Mouse (Mus musculus) WW6 (cell line): Measurements from ENCODE around the gene Wbp2.
"Not testable (repeated sequence)": the region's sequence is repeated elsewhere in the genome, so short reads cannot be mapped to it uniquely, and the experiment has no call there.

Experiments used
- DNase-seq: peaks from one replicate; pipeline ENCODE4 v3.0.0-alpha.2; 2013; ENCODE audit warnings: low read depth, low spot score

Wbp2 gene

GRCm38 (mm10) chr11:116086258-116087193, at the start of gene Wbp2:
Gene Wbp2, minus strand, starts transcription at chr11:116086995.
- peak; percentile 100 for DNase-seq

GRCm38 (mm10) chr11:116134171-116134570, 47.4 kb upstream of the Wbp2 start:
- DNase-seq, result no peak

- DNase-seq, result no peak
Observed at GRCm38 (mm10) chr11:116133497-116133896, 46.7 kb upstream of the Wbp2 start.

GRCm38 (mm10) chr11:116132366-116133333, 45.9 kb upstream of the Wbp2 start:
- no peak for DNase-seq

- no peak for DNase-seq
Observed at GRCm38 (mm10) chr11:116131349-116132170, 44.8 kb upstream of the Wbp2 start.

DNA sequence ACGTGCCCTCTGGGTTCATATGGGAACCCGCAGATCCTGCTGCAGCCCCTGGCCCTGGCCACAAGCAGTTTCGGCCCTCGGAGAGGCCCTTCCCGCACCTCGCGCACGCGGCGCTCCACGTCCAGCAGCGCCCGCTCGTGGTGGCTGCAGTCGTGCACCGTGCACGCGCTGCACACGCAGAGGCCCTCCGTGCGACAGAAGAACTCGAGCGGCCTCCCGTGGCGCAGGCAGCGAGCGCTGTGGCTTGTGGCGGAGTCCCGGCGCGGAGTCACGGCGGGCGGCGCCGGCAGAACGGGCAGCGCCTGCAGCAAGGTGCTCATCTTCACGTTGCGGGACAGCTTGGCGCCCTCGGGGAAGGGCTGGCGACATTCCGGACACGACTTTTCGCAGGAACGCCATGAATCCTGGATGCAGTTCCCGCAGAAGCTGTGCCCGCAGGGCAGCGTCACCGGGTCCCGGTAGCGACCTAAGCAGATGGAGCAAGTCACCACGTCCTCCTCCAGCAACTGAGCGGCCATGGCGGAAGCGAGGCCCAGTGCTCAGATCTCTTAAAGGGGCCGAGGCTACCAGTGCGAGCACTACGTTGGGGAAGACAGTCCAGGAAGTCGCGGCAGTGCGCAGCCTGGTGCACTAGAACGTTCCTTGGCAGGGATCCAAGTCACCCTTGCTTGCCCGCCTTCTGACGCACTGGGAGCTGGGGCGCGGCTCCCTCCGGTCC, 43.9 kb upstream of the Wbp2 start, which contains the start of gene Trim65:
Gene Trim65 (minus strand): TSS at position 641 of the 718 bp plus-strand sequence.
- DNase-seq, result no peak

DNA sequence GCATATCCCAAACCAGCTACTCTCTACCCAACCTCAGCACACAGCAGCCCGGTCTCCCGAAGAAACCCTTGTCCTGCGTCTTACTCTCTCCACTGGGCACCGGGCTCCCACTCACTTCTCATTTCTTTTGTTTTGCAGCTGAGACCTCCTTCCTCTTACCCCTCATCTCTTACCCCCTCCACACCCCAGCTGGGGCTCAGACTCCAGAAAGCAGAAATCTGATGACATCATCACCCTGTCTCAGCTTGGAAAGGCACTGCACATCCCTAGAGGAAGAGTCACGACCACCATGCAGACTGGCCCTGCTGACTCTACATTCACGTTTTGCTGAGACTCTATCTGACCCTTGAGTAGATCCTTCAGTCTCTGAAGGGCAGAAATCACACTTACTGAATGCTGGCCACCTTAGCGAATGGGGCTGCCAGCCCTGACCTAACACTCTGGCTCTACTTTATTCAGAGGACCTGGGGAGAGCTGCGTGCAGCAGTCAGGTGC, 43.2 kb upstream of the Wbp2 start:
- no peak for DNase-seq

GRCm38 (mm10) chr11:116129091-116129790, 42.4 kb upstream of the Wbp2 start:
- no peak for DNase-seq

DNA sequence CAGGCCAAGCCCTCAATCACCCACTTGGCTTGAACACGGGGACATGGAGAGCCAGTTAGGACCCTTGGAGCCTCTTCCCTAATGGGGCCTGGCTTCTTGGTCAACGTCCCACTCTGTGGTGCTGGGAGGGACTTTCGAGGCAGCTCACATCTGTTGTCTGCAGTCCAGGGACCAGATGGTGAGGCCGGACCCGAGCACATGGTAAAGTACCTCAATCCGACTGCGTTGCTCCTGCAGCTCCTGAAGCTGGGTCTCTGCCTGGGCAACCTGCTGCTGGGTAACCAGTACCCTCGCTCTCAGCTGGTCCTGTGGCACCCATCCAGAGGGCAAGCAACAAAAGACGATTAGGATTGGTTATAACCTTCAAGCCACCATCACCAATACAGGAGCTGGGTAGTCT, 41.2 kb upstream of the Wbp2 start:
- no peak for DNase-seq

DNA sequence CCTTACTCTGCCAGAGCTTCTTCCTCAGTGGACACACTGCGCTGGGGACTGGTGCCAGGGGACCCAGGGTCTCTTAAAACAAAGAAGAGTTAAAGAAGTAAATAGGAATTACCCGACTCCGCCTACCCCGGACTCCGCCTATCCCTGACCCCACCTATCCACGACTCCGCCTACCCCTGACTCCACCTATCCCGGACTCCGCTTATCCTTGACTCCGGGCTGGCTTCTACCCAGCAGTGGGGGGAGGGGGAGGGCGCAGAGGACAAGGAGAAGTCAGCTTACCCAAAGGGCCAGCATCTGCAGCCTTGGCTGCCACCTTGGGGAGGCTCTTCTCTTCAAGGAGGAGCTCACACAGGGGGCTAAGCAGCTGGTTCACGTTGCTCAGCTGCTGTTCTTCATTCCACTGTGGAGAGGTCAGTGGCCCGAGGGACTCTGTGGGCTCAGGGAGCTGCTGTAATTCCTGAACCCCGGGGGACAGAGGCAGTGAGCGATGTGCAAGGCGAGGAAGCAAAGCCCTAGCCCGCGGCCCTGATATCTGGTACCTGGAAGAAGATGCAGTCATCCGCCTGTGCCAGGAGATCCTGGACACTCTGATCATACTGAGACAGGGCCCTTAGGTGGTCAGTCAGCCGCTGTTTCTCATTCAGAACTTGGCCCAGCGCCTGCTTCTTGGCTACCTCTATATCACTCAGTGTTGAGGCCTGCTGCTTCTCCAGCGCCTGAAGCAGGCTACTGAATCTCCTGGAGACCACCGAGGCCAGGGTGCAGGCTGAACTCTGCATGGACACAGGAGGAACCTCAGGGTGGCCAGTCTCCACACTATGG, 40.6 kb upstream of the Wbp2 start, which contains the start of gene Trim47:
Gene Trim47 (minus strand): TSS at position 55 of the 825 bp plus-strand sequence.
- DNase-seq, result no peak

GRCm38 (mm10) chr11:116126261-116126660, 39.5 kb upstream of the Wbp2 start:
- no peak for DNase-seq

DNA sequence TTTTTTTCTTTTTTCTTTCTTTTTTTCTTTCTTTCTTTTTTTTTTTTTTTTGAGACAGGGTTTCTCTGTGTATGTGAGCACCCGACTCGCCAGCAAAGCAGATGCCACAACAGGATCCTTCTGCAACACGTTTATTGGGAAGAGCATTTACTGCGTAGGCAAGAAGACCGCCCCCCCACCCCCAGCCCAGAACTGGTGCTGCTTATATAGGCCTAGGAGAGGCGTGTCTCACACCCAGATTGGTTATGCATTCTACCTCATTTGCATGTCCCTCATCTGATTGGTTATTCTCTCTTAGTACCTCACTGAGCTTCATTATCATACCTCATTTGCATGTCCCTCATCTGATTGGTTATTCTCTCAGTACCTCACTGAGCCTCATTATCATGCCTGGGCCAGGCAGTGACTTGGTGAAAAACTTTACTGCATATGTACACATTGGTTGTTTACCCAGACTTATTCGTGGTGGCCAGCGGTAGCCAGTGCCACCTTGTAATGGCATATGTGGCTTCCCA, 35.0 kb upstream of the Wbp2 start:
- not testable (repeated sequence) for DNase-seq

DNA sequence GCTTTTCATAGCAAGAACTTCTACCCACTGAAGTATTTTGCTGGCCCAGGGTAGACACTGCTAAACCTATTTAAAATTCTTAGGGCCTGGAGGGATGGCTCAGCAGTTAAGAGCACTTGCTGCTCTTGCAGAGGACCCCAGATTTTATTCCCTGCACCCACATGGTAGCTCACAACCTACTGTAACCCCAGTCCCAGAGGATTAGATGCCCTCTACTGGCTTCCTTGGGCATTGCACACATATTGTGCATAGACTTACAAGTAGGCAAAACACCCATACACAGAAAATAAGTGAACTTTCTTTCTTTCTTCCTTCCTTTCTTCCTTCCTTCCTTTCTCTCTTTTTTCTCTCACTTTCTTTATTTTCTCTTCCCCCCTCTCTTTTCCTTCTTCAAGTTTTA, 31.0 kb upstream of the Wbp2 start:
- DNase-seq, result no peak

DNA sequence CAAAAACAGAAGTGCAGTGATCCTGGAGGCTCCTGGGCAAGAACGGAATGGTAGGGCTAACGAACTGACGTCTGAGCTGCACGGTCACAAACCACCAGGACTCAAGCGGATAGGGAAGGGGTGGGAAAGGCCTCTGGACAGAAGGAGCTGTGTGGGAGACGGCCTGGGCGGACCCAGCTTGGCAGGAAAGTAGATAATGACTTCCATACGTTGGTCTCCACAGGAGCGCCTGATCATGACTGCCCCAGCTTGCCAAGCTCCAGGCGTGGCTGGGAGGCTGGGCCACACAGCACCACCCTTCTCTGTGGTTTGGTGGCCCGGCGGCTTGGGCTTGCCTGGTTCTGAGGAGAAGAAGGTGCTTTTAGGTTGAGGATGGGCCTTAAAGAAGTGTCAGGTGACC, 30.4 kb upstream of the Wbp2 start:
- DNase-seq, result no peak

- DNase-seq, result no peak
Observed at GRCm38 (mm10) chr11:116111611-116112203, 24.9 kb upstream of the Wbp2 start.

- DNase-seq, result no peak
Observed at GRCm38 (mm10) chr11:116111067-116111466, 24.3 kb upstream of the Wbp2 start.

GRCm38 (mm10) chr11:116110540-116110939, 23.7 kb upstream of the Wbp2 start:
- DNase-seq, result no peak

GRCm38 (mm10) chr11:116110131-116110530, 23.3 kb upstream of the Wbp2 start:
- no peak for DNase-seq
